Mouse (Mus musculus) layer of hippocampus, adult 9-10 months (tissue): ENCODE measurements around the gene Ttc21b.
A peak's percentile ranks its signal among the peaks of the same experiment; 100 is the strongest.
"Not testable (repeated sequence)": the region's sequence is repeated elsewhere in the genome, so short reads cannot be mapped to it uniquely, and the experiment has no call there.

ENCODE experiments used
- DNase-seq: peaks from one replicate; pipeline ENCODE4 v3.0.0; 2022; ENCODE audit warnings: low spot score

The Ttc21b gene

GRCm38 (mm10) chr2:66256220-66257131 lies at the start of gene Ttc21b:
Ttc21b (minus strand) TSS chr2:66256617.
- peak; percentile 93 for DNase-seq

GRCm38 (mm10) chr2:66272551-66272950 lies 16.1 kb upstream of the Ttc21b start:
- no peak for DNase-seq

- no peak for DNase-seq
These were observed 12.4 kb downstream of the Ttc21b start for GRCm38 (mm10) chr2:66244013-66244412.

GRCm38 (mm10) chr2:66240334-66240733 lies 16.1 kb downstream of the Ttc21b start:
- DNase-seq, result no peak

- no peak for DNase-seq
These were observed 17.5 kb downstream of the Ttc21b start for GRCm38 (mm10) chr2:66238886-66239285.

- no peak for DNase-seq
These were observed 35.5 kb downstream of the Ttc21b start for GRCm38 (mm10) chr2:66220954-66221353.

- no peak for DNase-seq
These were observed 46.5 kb downstream of the Ttc21b start for GRCm38 (mm10) chr2:66209875-66210274.

- DNase-seq, result no peak
These were observed 47.1 kb downstream of the Ttc21b start for GRCm38 (mm10) chr2:66209353-66209752.

GRCm38 (mm10) chr2:66206796-66207195 lies 49.6 kb downstream of the Ttc21b start:
- no peak for DNase-seq

GRCm38 (mm10) chr2:66204218-66204617 lies 52.2 kb downstream of the Ttc21b start:
- DNase-seq, result no peak

GRCm38 (mm10) chr2:66200195-66200594 lies 56.2 kb downstream of the Ttc21b start:
- DNase-seq, result no peak

- no peak for DNase-seq
These were observed 64.7 kb downstream of the Ttc21b start for GRCm38 (mm10) chr2:66191691-66192100.

GRCm38 (mm10) chr2:66190157-66190556 lies 66.3 kb downstream of the Ttc21b start:
- no peak for DNase-seq

- DNase-seq, result not testable (repeated sequence)
These were observed 67.2 kb downstream of the Ttc21b start for GRCm38 (mm10) chr2:66189197-66189596.

- DNase-seq, result no peak
These were observed 68.9 kb downstream of the Ttc21b start for GRCm38 (mm10) chr2:66187520-66187919.

GRCm38 (mm10) chr2:66184431-66185164 lies 71.8 kb downstream of the Ttc21b start:
- no peak for DNase-seq

GRCm38 (mm10) chr2:66180293-66180692 lies 76.1 kb downstream of the Ttc21b start:
- DNase-seq, result no peak

- DNase-seq, result no peak
These were observed 76.6 kb downstream of the Ttc21b start for GRCm38 (mm10) chr2:66179782-66180181.

GRCm38 (mm10) chr2:66178848-66179215 lies 77.6 kb downstream of the Ttc21b start:
- DNase-seq, result no peak

GRCm38 (mm10) chr2:66177886-66178847 lies 78.2 kb downstream of the Ttc21b start:
- no peak for DNase-seq

GRCm38 (mm10) chr2:66177017-66177416 lies 79.4 kb downstream of the Ttc21b start:
- no peak for DNase-seq

- DNase-seq, result peak; percentile 77
These were observed 83.3 kb downstream of the Ttc21b start for GRCm38 (mm10) chr2:66173134-66173533.
